Mouse (Mus musculus) monocyte, adult 2 months (primary cell): Measurements from ENCODE around the gene Pxn.

ENCODE experiments used
- DNase-seq, 2 experiments: peaks; one replicate each; pipeline ENCODE4 v3.0.0; 2022; ENCODE audit warnings: low spot score in 2 of 2, low read depth in 1 of 2

The Pxn gene

GRCm38 (mm10) chr5:115525416-115525815, 18.9 kb downstream of the Pxn start:
- no peak for DNase-seq

GRCm38 (mm10) chr5:115525943-115526342, 19.5 kb downstream of the Pxn start:
- DNase-seq = no peak

GRCm38 (mm10) chr5:115526456-115527202, 20.2 kb downstream of the Pxn start:
- no peak for DNase-seq

GRCm38 (mm10) chr5:115528128-115528527, 21.7 kb downstream of the Pxn start:
- no peak for DNase-seq

GRCm38 (mm10) chr5:115529364-115529741, 22.9 kb downstream of the Pxn start:
- no peak for DNase-seq

- no peak for DNase-seq
These were observed 23.4 kb downstream of the Pxn start for GRCm38 (mm10) chr5:115529742-115530446.

- no peak for DNase-seq
These were observed 24.0 kb downstream of the Pxn start for GRCm38 (mm10) chr5:115530447-115530809.

- DNase-seq = no peak
These were observed 25.3 kb downstream of the Pxn start for GRCm38 (mm10) chr5:115531671-115532270.

- no peak for DNase-seq
These were observed 27.8 kb downstream of the Pxn start for GRCm38 (mm10) chr5:115534290-115534731.

- no peak for DNase-seq
These were observed 28.4 kb downstream of the Pxn start for GRCm38 (mm10) chr5:115534856-115535255.

GRCm38 (mm10) chr5:115535635-115536034, 29.2 kb downstream of the Pxn start:
- peak in 1 of 2 experiments; percentile 59 for DNase-seq

- DNase-seq = no peak
These were observed 31.7 kb downstream of the Pxn start for GRCm38 (mm10) chr5:115538017-115538692.

GRCm38 (mm10) chr5:115538693-115539043, 32.2 kb downstream of the Pxn start:
- DNase-seq = peak; percentile 71 to 89

GRCm38 (mm10) chr5:115542635-115543384, 36.3 kb downstream of the Pxn start:
- no peak for DNase-seq

- DNase-seq = no peak
These were observed 37.2 kb downstream of the Pxn start for GRCm38 (mm10) chr5:115543509-115544253.

GRCm38 (mm10) chr5:115544655-115545185, 38.2 kb downstream of the Pxn start:
- no peak for DNase-seq

GRCm38 (mm10) chr5:115545636-115546035, 39.2 kb downstream of the Pxn start:
- no peak for DNase-seq

- DNase-seq = no peak
These were observed 40.1 kb downstream of the Pxn start for GRCm38 (mm10) chr5:115546536-115546935.

- DNase-seq = no peak
These were observed 40.5 kb downstream of the Pxn start for GRCm38 (mm10) chr5:115547014-115547413.

GRCm38 (mm10) chr5:115547421-115547820, 40.9 kb downstream of the Pxn start:
- no peak for DNase-seq
